Mouse (Mus musculus) spleen, embryonic (tissue): ENCODE measurements around the gene Ezr.

ENCODE experiments used
- CTCF ChIA-PET: fragments of 350-600 bp; sonication (Branson Sonifier 250); formaldehyde crosslinking; loops from one replicate; lab custom pipeline; 2022; lab: Charles Lee

Ezr gene

DNA sequence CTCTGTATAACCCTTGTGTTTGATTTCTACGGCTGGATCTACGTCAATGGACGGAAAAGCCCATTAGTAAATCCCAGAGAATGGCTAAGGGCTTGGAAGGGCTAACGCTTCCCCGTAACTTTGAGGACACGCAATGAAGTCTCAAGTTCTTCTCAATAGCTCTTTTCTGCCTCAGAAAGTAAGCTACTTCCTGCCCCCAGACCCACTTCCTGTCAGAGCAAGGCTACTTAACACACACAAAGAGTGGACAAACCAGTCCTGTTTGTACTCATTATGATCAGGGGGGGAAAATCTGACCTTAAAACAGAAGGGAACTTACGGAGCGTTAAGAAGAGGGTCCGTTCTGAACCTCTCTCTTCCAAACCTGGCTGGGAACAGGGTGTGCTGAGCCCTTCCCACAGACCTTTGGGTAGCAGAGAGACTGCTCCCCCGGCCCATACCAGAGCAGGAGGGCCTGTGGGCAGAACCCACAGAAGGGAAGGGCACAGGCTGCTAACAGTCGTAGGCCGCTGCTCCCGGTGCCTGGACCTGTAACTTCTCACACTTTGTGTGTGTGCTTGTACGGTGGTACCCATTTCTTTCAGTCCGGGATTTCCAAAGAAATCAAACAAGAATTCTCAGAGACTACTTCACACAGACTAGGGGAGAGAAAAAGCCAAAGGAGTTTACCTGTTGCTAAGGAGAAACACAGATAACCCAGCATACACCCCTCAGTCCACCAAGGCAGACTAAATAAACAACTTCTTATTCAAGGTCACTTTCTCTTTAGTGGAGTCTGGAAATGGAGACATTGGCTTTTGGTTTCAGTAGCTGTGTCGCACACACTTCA is 10.7 kb downstream of the Ezr start:
- CTCF ChIA-PET = interaction anchor here (1.0 kb wide), 1 partner anchor 14 kb away, joined by 3 read pairs; no protein-coding TSS in a partner anchor

DNA sequence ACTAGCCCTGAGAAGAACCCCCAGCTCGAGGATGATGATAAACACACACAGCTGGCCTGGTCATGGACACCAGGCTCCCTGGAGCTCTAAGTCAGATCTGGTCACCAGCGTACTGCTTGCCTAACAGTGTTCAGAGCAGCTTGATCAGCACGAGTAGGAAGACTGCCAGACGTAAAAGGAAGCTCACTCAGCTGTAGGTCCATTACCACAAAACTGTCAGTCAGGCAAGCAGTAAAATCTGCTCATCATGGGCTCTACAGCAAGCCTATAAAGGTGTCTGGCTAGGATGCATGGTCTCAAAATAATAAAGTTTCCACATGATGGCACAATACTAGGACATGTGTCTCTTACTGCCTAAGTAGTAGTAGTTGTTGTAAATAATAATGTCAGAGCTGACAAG is 13.0 kb downstream of the Ezr start:
- CTCF ChIA-PET = no interaction called here

DNA sequence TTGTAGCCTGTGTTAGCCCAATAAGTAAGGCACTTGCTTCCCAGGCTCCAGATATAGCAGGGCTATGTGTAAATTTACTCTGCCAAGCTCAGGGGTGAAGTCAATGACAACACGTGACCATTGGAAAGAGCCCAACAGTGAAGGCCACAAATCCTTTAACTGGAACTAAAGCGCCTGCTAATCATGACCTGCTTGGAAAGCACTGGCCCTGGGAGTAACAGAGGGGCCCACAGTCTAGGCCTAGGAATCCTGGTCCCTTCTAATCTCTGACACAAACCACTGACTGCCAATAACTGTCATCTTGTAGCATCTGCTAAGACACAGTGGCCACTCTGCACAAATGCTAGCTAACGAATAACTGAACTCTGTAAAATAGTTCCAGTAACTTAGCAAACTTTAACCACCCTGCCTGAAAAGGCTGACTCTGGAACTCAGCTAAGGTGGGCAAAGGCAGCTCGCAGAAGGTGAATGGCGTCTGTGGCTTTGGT is 14.2 kb downstream of the Ezr start:
- CTCF ChIA-PET = interaction anchor here (0.7 kb wide), 1 partner anchor 50 kb away, joined by 4 read pairs; no protein-coding TSS in a partner anchor

DNA sequence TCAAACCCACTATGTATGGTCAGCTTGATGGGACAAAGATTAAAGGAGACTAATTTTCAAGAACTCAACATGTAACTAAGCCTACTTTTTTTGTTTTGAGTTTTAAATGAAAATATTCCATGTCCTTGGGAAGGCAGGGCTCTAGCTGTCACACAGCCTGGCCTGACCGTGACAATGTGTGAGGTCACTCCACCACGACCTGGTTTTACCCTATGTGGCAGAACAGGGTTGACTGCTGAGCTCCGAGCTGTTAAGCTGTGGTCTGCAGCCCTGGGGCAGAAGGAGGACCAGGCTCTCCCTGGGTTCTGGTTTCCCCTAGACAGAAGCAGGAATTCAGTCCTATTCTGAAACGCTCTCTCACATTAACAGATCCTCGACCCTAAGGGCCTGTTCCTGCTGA is 14.8 kb downstream of the Ezr start:
- CTCF ChIA-PET = no interaction called here

DNA sequence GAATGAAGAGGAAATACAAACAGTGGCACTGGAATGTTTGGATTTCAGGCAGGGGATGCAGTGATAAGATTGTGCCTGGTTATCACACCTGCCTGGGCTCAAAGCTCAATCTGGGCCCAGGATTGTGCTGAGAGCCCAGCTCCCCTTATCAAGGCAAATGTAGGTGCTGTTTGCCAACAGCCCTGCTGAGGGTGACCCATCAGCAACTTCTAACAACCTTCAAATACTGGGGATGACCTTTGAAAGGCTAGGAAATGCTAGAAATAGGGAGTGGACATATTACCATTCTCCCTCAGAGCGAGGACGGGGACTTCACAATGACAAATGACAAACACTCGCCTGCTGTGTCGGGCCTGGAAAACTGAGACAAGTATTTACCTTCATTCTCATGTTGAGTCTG is 15.8 kb downstream of the Ezr start:
- CTCF ChIA-PET = no interaction called here

DNA sequence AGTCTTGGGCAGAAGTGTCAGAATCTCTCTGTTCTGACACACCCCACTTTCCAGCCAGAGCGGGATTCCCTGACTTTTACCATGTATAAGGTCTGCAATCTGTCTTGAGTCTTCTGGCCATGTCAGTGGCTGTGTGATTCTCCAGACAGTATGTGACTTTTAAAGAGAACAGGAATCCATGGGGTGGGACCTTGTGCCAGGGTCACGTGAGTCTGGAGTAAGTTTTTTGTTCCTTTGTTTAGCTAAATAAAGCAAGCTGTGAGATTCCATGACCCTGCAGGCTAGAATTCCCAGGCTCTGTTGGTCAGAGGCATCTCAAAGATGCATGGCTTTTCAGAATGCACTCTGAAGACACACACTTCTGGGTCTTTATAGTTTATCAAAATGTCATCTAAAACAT is 16.7 kb downstream of the Ezr start:
- CTCF ChIA-PET = no interaction called here

DNA sequence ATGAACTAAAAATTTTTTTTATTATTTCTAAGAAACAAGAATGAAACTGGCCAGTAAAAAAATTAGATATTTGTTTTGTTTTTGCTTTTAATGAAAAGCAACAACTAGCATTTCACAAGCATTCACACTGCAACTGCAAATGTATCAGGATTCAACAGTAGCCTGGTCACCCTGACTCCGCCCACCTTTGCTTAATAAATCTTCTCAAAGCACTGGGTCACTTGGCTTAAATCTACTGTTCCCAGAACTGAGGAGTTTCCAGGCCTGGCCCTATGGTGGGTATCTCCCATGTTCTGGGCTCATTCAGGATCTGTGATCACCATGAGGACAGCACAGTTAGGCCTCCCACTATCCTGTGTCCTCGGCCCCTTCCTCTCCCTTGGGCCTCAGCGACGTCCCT is 17.9 kb downstream of the Ezr start:
- CTCF ChIA-PET = no interaction called here

DNA sequence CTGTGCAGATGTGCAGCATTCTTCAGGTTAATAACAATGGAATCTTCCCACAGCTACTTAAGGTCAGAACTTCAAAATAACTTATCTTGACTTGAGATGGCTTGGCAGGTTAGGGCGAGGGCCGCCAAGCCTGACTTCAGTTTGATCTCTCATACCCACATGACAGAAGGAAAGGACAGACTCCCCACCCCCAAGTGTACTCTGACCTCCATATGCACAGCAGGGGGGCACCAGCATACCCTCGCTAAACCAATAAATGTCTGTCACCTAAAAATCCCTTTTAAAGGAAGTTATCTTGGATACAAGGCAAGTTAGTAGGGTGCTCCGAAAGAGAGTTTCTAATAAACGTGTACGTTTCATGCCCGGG is 18.4 kb downstream of the Ezr start:
- CTCF ChIA-PET = no interaction called here

DNA sequence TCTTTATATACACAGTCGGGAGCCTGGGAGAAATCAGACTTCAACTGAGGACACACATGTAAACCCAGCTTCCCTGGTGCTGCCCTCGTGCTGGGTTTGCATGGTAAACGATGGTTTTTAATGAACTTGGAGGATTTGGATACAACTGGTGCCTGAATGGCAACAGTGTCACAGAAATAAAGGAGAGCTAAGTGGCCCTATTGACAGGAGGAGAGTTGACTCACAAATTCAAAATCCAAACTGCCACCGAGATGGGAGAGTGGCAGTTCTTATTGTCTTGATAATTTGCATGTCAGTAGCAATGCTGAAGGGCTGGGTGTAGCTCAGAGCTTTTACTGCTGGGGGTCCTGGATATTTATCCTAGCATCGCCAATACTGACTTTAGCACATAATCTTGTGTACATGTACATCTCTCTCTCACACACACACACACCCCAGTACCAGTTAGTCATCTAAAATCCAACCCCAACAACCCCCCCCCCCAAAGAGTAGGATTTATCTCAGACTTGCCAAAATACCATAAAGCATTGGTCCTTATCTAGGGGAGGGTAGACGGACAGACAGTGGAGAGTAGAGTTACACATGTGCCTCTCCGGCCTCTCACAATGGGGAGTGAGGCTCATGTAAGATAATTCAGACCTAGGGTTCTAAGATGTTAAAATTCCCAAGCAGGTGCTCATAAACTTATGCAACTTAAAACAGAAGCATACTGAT is 18.9 kb downstream of the Ezr start:
- CTCF ChIA-PET = no interaction called here

DNA sequence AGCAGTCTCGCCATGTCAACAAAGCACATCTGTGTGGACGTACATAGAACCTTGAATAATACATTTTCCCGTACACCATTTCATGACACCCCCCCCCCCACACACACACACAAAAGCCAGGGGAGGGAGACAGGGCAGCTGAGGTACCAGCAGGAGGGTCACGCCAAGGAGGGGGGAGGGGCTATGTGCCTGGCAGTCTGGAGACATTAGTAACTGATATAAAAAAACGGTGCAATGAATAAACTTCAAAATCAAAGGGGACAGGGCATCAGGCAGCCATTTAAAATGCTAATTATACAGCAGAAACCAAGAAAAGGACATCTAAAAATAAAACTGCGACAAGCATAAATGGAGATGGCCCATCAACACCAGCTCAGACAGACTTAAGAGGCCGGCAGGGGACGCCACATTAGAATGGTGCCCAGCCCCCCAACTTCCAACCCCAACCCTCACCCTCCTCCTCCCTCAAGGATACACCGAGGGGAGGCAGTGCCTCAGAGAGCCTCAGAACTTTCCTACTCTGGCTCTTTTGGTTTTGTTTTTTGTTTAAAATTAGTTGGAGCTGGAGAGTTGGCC is 22.8 kb downstream of the Ezr start:
- CTCF ChIA-PET = no interaction called here

DNA sequence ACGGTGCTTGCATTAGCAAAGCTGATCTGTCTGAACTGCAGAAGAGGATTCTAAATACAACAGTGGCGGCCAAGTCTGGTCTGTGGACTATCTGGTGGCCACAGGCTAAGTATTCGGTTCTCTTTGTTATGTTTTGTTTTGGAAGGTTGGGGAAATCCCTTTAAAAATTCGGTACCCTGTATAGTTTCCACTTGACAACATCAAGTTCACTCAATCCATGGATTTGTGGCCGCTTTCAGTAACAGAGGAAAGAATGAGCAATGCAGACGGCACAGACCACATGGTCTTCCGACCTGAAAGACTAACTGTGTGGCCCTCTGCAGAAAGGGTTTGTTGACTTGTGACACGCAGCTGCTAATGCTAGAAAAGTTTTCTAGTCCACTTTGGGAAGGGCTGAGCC is 23.7 kb downstream of the Ezr start:
- CTCF ChIA-PET = no interaction called here

DNA sequence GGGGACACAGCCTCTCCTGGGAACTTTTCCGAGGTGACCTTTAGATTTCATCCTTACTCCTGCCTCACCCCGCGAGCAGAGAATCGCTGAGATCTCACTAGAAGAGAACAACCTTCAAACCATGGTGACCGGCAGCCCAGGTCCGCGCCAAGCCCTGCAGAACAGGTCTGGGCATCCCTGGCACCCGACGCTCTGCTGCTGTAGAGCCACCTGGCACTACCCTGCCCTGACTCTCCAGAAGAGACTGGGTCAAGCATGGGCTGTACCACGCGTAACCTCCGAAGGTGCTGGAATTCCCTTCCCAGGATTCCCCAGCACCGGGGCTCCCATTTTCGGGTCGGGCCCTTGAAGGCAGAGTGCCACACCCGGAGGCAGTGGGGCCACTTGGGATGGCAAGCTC is 24.7 kb downstream of the Ezr start:
- CTCF ChIA-PET = interaction anchor here (1.5 kb wide), 1 partner anchor 14 kb away, joined by 3 read pairs; no protein-coding TSS in a partner anchor

DNA sequence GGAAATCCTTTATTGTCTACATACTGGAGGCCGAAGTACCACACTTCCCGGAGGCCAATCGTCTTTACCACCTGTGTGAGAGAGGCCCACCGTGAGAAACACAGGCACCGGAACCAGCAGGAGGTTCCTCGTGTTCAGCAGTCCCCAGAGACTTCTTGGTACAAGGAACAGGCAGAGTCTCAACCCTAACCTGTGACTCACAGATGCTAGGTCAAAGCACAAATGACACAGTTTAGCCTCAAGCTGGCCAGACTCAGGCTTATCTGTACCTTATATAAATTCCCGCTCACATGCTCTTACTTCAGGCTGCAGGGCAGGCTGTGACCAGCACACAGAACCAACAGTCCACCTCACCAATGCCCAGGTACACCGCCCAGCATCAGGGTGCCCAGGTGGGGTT is 26.7 kb downstream of the Ezr start:
- CTCF ChIA-PET = no interaction called here

DNA sequence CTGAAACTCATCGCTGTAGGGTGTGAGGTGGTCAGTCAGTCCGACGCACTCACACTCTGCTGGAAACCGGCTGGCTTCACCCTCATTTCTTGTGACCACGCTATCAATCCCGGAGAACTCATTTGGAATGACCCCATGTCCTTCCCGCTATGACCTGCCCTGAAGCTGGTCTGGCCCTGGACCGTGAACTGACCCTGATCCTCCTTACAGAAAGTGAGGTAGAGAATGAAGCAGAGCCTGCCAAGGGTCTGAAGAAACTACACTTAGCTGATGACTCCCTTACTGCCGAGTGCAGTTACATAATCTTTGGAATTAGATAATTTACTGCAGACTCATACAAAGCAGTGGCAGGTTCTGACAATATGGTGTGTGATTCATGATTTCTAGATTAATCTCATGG is 27.4 kb downstream of the Ezr start:
- CTCF ChIA-PET = no interaction called here

DNA sequence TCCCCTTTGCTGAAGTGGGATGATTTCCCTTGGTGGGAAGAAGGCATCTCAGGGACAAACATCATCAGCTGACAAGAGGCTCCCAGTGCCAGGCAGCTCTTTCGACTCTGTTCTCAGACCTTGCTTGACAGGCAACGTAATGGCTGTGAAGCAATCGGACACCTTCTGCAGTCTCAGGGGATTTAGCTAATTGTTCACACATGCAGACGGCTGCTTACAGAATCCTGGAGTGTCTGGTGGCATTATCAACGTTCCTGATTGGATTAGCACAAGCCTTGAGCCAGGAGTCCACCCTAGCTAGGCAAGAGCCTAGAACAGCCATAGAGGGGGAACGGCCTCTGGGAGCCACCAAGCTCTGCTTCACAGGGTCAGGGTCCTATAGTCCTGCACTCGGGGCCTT is 30.2 kb downstream of the Ezr start:
- CTCF ChIA-PET = no interaction called here

DNA sequence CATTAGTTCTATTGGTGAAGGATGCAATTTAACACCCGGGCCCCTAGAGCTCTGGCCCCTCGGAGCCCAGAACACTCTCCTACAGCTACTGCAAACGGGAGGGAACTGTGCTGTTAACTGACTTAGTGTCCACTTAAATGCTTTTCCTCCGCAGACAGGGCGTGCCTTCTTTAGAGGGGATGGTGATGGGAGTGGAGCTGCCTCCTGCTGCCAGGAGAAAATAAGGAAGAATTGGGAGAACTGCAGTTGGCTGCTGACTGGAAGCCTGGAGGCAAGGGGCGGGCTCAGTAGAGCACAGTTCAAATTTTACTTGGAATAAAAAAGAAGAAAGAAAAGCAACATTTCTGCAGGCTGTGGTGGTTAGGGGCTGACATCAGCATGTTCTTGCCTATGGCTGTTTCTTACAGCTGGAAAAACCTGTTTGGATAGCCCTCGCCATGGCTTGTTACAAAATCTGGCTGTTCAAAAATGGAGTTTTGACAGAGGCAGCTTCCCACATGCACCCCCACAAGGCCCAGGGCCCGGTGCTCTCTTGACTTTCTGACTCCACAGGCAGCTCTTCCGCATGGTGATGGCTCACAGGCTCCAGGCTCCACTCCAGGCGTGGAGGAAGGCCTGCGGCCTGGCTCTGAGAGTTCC is 31.2 kb downstream of the Ezr start:
- CTCF ChIA-PET = interaction anchor here (0.5 kb wide), 1 partner anchor 10 kb away, joined by 8 read pairs; no protein-coding TSS in a partner anchor

DNA sequence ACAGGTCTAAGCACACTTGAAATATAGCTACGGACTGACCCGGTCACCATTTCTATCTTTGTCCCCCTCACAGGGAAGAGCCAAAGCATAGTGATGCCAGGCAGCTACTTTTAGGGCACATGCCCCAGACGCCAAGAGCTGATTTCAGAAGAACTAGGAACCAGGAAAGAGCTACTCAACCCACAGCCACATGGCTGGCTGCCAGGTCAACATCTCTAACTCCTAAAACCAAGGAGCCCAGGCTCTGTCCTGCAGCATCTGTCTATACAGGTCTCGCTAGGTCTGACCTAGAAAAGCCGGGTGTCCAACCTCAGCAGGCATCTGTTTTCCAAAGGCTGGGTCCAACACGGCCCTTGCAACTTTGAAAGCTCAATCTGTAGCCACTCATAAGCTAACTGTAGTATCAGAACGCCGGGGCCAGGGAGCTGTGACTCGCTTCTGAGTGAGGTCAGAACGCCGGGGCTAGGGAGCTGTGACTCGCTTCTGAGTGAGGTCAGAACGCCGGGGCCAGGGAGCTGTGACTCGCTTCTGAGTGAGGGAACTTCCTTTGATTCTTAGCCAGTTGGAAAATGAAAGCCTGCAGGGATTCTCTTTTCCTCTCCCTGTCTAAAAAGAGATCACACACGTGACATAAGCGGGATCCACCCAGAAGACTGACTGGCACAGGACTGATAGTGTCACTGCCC is 33.7 kb downstream of the Ezr start:
- CTCF ChIA-PET = interaction anchor here (0.6 to 0.7 kb wide), 2 partner anchors 15 to 115 kb away, joined by 3 read pairs; no protein-coding TSS in a partner anchor

DNA sequence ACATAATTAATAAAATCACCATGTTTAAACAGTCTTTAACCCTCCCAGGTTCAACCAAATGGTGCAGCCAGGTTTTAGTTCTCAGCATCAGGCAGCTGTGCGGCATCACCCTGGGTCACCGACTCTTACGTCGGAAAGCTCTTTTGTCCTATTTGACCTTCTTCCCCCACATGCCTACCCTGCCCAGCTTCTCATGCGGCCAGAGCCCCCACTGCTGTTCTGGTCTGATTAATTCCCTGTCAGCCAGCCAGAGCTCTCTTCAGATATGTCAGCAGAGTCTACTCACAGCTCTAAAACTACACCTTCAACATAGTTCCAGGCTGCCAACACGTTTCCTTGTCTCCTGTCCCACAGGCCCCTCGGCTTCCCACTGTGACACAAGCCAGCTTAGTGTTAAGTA is 35.1 kb downstream of the Ezr start:
- CTCF ChIA-PET = no interaction called here

DNA sequence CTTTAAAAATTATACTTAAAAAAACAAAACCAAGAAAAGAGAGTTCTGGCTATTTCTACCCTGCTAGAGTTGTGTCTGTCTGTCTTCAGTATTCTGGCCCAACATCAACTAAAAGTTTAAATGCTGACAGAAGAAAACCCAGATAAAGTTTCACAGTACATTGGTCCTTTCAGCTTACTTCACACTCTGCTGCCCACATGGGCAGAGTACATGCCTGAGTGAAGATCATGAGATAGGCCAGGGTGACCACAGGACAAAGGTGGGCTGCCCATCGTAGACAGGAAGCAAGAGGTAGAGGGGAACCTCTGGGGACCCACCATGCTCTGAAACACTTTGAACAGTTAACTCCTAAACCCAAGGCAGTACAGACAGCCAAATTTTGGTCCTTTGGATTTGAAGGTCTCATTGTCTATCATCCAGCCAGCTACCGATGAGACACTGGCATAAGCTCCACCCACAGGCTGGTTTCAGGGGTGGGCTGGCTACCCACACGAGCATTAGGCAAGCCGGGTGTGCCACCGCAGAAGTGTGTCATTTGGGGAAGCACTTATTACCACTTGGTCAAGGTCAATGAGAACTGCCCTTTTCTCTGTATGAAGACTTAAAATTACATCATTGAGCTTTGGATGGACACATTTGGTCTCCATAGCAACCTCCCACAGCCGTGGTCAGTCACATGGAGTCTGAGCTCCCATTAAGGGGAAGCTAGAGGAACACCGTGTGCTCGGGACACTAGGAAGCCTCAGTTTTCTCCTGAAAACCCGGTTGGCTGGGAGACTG is 35.9 kb downstream of the Ezr start:
- CTCF ChIA-PET = interaction anchor here (0.6 kb wide), 1 partner anchor 33 kb away, joined by 8 read pairs; no protein-coding TSS in a partner anchor

DNA sequence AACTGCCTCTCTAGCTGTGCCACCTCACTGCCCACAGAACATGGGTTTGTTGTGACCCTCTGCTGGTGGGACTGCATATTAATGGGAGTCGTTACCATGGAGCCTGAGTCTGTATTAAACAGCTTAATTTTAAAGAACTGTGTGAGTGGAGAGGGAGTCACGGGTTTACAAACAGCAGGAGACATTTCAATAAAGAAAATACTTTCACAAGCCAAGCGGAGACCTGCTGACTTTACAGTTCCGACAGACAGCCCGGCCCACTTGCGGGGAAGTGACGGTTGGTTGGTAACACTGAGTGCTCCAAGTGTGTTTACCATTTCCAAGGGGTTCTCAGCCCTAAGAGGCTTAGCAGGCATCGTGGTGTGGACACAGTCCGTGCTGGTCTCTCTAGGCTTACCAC is 36.6 kb downstream of the Ezr start:
- CTCF ChIA-PET = no interaction called here
